Mouse (Mus musculus): ENCODE results near the gene Edem2.

Edem2 gene

GRCm38 (mm10) chr2:155683821-155684220 lies 45.5 kb downstream of the Edem2 start:
- no peak for DNase-seq

- DNase-seq: no peak
Measured at GRCm38 (mm10) chr2:155683137-155683536, 46.1 kb downstream of the Edem2 start.

GRCm38 (mm10) chr2:155681874-155682273 lies 47.4 kb downstream of the Edem2 start:
- peak; percentile 35 for DNase-seq

GRCm38 (mm10) chr2:155681194-155681593 lies 48.1 kb downstream of the Edem2 start:
- no peak for DNase-seq

GRCm38 (mm10) chr2:155680591-155680990 lies 48.7 kb downstream of the Edem2 start:
- DNase-seq: no peak

- no peak for DNase-seq
Measured at GRCm38 (mm10) chr2:155679586-155680110, 49.6 kb downstream of the Edem2 start.

- no peak for DNase-seq
Measured at GRCm38 (mm10) chr2:155675118-155675517, 54.2 kb downstream of the Edem2 start.

GRCm38 (mm10) chr2:155673546-155673945 lies 55.7 kb downstream of the Edem2 start:
- peak; percentile 86 for DNase-seq

- DNase-seq: peak; percentile 32
Measured at GRCm38 (mm10) chr2:155671236-155671635, 58.0 kb downstream of the Edem2 start.

GRCm38 (mm10) chr2:155668461-155668860 lies 60.8 kb downstream of the Edem2 start:
- peak; percentile 63 for DNase-seq

- DNase-seq: no peak
Measured at GRCm38 (mm10) chr2:155667881-155668280, 61.4 kb downstream of the Edem2 start.

GRCm38 (mm10) chr2:155663910-155664460 lies 65.3 kb downstream of the Edem2 start:
- no peak for DNase-seq

- peak; percentile 80 for DNase-seq
Measured at GRCm38 (mm10) chr2:155663097-155663496, 66.2 kb downstream of the Edem2 start.

GRCm38 (mm10) chr2:155662390-155662789 lies 66.9 kb downstream of the Edem2 start:
- no peak for DNase-seq

- DNase-seq: no peak
Measured at GRCm38 (mm10) chr2:155655759-155656372, 73.4 kb downstream of the Edem2 start.

- no peak for DNase-seq
Measured at GRCm38 (mm10) chr2:155652618-155653017, 76.7 kb downstream of the Edem2 start.
